Mouse (Mus musculus) limb, embryonic 10.5 days (tissue): ENCODE measurements around the gene Twf2. TPM values are rescaled to one million over a fixed set of nuclear protein-coding genes. Genes with fewer than 3 reads are reported as not detected.
"Not testable (repeated sequence)": the region's sequence is repeated elsewhere in the genome, so short reads cannot be mapped to it uniquely, and the experiment has no call there.

Source experiments
- DNase-seq: peaks from one replicate; pipeline ENCODE4 v3.0.0-alpha.2; 2017; ENCODE audit warnings: low spot score
- H3K27ac ChIP-seq: fragments of 300-500 bp; sonication (generic); 2 replicates; pipeline ENCODE4 v1.5.1; 2016; ENCODE audit warnings: mild to moderate bottlenecking
- H3K27me3 ChIP-seq: fragments of 300-500 bp; sonication (generic); 2 replicates; pipeline ENCODE4 v1.6.1; 2016; ENCODE audit warnings: low read depth, mild to moderate bottlenecking; ENCODE audit not compliant: poor library complexity, severe bottlenecking
- H3K36me3 ChIP-seq: fragments of 300-500 bp; sonication (generic); 2 replicates; pipeline ENCODE4 v1.6.1; 2016; ENCODE audit warnings: mild to moderate bottlenecking, moderate library complexity
- H3K4me1 ChIP-seq: fragments of 300-500 bp; sonication (generic); 2 replicates; pipeline ENCODE4 v1.6.1; 2016
- H3K4me3 ChIP-seq: fragments of 300-500 bp; sonication (generic); 2 replicates; pipeline ENCODE4 v1.5.1; 2016; ENCODE audit warnings: mild to moderate bottlenecking, moderate library complexity
- H3K9me3 ChIP-seq: fragments of 300-500 bp; sonication (generic); replicated peaks from 2 replicates; pipeline ENCODE4 v1.6.1; 2016; ENCODE audit warnings: mild to moderate bottlenecking
- WGBS: fragments of 180-500 bp; shearing (Covaris S2); methylation state at CpG from one replicate; pipeline ENCODE4 v1.1.7; 2016; 5-methylcytosine and 5-hydroxymethylcytosine counted together
- polyA plus RNA-seq: library from polyadenylated mRNA; unstranded; fragments of >200 nt; fragmentation: Nextera tagmentation; extraction: Ambion mirVana; gene quantifications from 2 replicates; pipeline ENCODE4 v1.2.1, GENCODE M21; 2016

The Twf2 gene
- polyA plus RNA-seq, 1 experiment from 2014 or later: 76.6 TPM

DNA sequence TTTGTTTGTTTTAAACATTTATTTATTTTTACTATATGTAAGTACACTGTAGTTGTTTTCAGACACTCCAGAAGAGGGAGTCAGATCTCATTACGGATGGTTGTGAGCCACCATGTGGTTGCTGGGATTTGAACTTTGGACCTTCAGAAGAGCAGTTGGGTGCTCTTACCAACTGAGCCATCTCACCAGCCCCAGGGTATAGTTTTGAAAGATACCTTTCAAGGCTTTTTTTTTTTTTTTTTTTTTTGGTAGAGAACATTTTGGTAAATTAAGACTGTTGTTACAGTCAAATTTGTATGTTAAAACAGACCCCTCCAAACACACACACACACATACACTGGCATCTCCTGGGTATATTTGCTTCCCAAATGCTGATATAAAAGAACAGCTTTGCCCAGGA lies 33.9 kb upstream of the Twf2 start:
- not testable (repeated sequence) for H3K27ac ChIP-seq, H3K36me3 ChIP-seq, H3K4me3 ChIP-seq, H3K27me3 ChIP-seq, H3K9me3 ChIP-seq, DNase-seq
- H3K4me1 ChIP-seq: peaks cover 28% of the 10 kb centered on the region
- WGBS: 75% methylated on average over 1 of the region's 1 CpGs

DNA sequence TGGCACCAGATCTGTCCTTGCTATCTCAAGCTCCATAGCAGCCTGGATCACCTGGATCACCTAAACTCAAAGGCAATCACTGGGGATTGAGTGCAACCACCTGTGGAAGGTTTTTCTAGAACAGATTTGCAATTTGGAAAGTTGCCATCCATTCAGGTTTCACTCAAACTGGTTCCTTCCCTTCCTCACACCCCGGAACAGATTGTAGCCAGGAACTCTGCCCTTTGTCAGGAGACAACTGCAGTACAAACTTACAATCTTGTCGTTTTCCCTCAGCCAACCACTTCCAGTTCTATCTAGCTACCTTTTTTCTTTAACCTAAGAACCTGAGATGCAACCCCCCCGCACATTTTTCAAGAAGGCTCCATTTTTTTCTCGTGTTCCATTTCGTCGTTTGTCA lies 33.0 kb upstream of the Twf2 start:
- 32% methylated on average over 6 of the region's 6 CpGs for WGBS
- DNase-seq: no peak
- no peaks in the 10 kb centered on the region for H3K9me3 ChIP-seq
- H3K4me3 ChIP-seq: peak overlapping the region; percentile 94
- peaks cover 34% of the 10 kb centered on the region for H3K4me1 ChIP-seq
- H3K36me3 ChIP-seq: peaks cover 7% of the 10 kb centered on the region; the same call in 1 of the 2 replicates
- H3K27ac ChIP-seq: no peak overlapping the region; the same call in 1 of the 2 replicates
- H3K27me3 ChIP-seq: no peaks in the 10 kb centered on the region

DNA sequence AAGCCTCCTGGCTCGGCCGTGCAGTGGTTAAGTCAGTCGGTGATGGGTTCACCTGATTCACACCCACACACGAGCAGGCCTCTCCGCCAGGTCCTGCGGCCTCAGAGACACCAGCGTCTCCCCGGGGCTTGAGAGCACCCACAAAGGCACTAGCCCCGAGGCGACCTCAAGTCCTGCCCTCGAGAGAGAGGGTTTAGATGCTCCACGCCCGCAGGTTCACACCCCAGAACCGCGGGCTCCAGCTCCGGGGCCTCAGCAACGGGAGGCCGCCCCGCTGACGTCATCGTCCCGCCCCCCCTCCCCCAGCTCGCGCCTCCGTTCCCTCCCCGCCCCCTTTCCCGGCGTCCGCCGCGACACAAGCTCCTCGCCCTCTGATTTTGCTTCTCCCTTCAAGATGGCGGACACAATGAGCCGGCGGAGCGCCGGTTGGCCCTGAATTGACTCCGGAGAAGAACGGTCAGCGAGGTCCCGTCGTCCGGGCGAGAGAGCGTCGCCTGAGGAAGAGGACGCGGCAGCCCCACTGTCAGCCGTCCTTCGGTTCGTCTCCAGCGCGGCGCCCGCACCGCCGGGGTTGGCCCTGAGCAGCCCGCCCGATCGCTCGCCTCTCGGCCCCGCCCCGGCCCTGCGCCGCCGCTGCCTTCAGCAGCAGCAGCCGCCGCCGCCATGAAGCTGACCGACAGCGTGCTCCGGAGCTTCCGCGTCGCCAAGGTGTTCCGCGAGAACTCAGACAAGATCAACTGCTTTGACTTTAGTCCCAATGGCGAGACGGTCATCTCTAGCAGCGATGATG lies 32.2 kb upstream of the Twf2 start, which contains the start of gene Wdr82:
Wdr82 (plus strand) TSS at position 373 of the 790 bp plus-strand sequence.
- under 1% methylated on average over 81 of the region's 81 CpGs for WGBS

DNA sequence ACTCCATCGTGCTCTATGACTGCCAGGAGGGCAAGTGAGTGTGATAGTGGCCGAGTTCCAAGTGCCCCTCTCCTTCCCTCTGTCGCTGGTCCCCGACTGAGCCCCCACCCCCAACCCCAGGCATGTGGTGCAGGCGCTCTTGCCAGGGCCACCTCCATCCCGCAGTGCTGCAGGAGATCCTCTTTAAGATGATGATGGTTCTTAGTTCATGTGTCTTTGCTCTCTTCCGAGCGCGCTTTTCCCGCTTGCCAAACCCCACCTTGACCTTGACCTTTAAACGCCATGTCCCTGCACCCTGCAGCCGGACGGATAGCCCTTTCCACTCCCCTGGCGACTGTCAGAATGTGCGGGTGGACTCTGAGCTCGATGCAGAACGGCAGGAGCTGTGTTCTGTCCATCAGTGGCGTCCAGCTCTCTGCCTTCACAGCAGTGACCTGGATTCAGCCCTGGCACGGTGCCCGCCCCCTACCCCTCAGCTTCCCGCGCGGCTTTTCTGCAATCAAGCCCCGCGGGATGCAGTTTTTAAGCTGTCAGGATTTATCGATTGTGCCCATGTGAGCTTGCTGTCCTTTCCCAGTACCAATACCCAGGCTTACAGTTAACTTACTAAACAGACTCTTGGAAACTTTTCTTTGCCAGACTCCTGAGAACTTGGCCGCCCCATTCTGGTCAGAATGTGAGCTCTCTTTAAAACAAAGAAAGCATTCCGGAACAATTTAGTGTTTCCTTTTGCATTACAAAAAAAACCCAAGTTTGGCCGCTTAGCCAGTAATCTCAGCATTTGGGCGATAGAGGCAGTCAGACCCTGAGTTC lies 31.4 kb upstream of the Twf2 start:
- H3K27ac ChIP-seq: peak overlapping the region; percentile 97
- H3K4me3 ChIP-seq: peak overlapping the region; percentile 94
- no peaks in the 10 kb centered on the region for H3K9me3 ChIP-seq
- peaks cover 14% of the 10 kb centered on the region for H3K36me3 ChIP-seq
- DNase-seq: peak; percentile 70
- H3K4me1 ChIP-seq: peaks cover 51% of the 10 kb centered on the region
- 1% methylated on average over 30 of the region's 30 CpGs for WGBS
- no peaks in the 10 kb centered on the region for H3K27me3 ChIP-seq

More for the DNA sequence above, 32.2 kb upstream of the Twf2 start, which contains the start of gene Wdr82:
- peak; percentile 96 for DNase-seq
- H3K4me3 ChIP-seq: peak within 1 kb of the TSS; percentile 94
- H3K4me1 ChIP-seq: peaks cover 43% of the 10 kb centered on the region
- H3K27ac ChIP-seq: peak within 1 kb of the TSS; percentile 97
- no peaks in the 10 kb centered on the region for H3K27me3 ChIP-seq
- no peaks in the 10 kb centered on the region for H3K9me3 ChIP-seq
- peaks cover 7% of the 10 kb centered on the region; the same call in 1 of the 2 replicates for H3K36me3 ChIP-seq

DNA sequence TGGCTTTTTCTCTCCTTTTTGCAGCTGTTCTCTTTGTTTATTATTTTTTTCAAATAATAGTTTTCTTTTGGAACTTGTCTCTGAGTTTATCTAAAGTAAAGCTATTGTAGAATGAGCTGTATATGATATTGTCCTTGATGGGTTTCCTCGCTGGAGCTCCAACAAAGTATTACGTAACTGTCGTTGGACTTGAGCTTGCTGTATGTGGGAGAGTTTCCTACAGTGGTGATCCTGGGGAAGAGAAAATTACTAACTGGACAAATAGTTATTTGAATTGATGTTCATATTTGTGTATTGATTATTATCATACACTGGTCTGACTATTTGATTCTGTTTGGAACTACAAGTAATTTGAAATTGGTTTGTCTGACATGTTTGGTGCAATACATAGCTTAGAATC lies 30.4 kb upstream of the Twf2 start:
- H3K4me3 ChIP-seq: peak overlapping the region; percentile 94
- no peak for DNase-seq
- H3K4me1 ChIP-seq: peaks cover 58% of the 10 kb centered on the region
- no peaks in the 10 kb centered on the region for H3K9me3 ChIP-seq
- no peaks in the 10 kb centered on the region for H3K27me3 ChIP-seq
- 64% methylated on average over 3 of the region's 3 CpGs for WGBS
- peaks cover 24% of the 10 kb centered on the region for H3K36me3 ChIP-seq
- peak overlapping the region; percentile 97; the same call in 1 of the 2 replicates for H3K27ac ChIP-seq

DNA sequence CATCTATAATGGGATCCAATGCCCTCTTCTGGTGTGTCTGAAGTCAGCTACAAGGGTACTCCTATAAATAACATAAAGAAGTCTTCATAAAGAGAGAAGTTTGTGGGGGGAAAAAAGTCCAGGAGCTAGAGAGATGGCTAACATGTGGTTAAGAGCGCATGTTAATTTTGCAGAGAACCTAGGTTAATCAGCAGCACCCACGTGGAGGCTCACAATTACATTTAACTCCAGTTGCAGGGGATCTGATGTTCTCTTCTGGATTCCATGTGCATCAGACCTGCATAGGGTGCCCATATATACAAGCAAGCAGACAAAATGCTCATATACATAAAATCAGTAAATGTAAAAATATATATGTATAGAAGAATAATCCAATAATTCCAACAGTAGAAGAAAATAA lies 29.5 kb upstream of the Twf2 start:
- no peak overlapping the region for H3K27ac ChIP-seq
- WGBS: 82% methylated on average over 2 of the region's 2 CpGs

DNA sequence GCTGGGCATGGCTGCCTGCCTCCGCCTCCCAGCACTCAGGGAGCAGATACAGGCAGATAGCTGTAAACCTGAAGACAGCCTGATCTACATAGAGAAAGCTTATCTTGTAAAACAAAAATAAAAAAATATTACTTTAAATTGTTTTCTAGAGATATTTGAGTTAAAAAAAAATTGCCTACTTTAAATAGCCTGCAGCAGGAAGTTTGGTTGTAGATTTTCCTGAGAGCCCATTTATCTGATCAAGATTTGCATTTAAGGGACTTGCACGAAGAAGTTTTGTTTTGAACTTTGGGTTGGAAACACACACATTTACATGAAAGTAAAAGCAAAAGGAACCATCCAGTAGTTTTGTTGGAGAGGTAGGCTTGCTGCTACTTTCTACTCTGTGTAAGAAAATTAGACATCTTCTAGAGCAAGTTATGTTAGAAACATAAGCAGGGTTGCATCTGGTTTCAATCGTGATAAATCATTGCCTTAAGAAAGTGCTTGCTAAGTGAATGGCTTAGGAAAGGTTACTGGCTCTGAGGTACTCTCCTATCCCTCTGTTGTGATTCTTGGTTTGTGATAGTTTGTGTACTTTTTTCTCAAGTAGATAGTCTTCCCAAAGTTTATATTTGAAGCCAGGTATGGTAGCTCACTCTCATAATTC lies 27.2 kb upstream of the Twf2 start:
- 85% methylated on average over 3 of the region's 3 CpGs for WGBS
- no peak overlapping the region for H3K4me3 ChIP-seq
- peaks cover 54% of the 10 kb centered on the region for H3K36me3 ChIP-seq
- H3K27me3 ChIP-seq: no peaks in the 10 kb centered on the region
- no peak for DNase-seq
- no peaks in the 10 kb centered on the region for H3K9me3 ChIP-seq
- no peak overlapping the region for H3K27ac ChIP-seq
- peaks cover 48% of the 10 kb centered on the region for H3K4me1 ChIP-seq

More for the DNA sequence above, 29.5 kb upstream of the Twf2 start:
- peaks cover 31% of the 10 kb centered on the region for H3K36me3 ChIP-seq
- H3K9me3 ChIP-seq: no peaks in the 10 kb centered on the region
- H3K4me1 ChIP-seq: peaks cover 55% of the 10 kb centered on the region
- no peaks in the 10 kb centered on the region for H3K27me3 ChIP-seq
- no peak for DNase-seq
- H3K4me3 ChIP-seq: peak overlapping the region; percentile 94; the same call in 1 of the 2 replicates

DNA sequence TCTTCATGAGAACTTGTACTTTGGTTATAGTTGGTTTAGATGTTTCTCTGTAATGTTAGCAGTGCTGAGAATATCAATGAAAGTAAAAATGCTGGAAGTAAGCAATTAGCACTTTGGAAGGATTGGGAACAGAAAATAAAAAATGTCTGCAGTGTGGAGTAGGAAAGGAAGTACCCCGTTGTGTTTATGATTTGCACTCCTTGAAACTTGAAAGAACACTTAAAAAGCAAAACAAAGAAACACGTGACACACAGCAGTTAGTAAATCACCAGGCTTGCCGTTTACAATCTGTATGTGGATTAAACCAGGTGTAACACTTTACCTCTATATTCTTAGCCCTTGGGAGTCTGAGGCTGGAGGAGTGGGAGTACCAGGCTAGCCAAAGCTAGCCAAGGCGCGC lies 26.1 kb upstream of the Twf2 start:
- DNase-seq: no peak
- 71% methylated on average over 5 of the region's 5 CpGs for WGBS
- Histone ChIP-seq H3K27me3 (no peaks in the 10 kb centered on the region), H3K4me1 (peaks cover 48% of the 10 kb centered on the region), H3K36me3 (peaks cover 65% of the 10 kb centered on the region), H3K9me3 (no peaks in the 10 kb centered on the region), H3K27ac (no peak overlapping the region), H3K4me3 (no peak overlapping the region)

DNA sequence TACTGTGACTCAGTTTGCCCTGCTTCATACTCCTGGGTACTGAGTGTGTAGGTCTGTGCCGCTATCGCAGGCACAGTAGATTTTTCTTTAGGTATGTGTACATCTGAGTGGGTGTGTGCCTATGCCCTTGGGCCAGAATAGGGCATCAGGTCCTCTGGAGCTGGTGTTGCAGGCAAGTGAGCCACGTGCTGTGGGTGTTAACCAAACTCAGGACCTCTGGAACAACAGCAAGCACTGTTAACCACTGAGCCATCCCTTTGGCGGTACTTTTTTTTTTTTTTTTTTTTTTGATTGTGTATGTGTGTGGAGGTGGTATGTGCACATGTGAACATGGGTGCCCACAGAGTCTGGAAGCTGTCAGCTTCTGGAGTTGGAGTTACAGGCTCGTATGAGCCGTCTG lies 25.1 kb upstream of the Twf2 start:
- Histone ChIP-seq H3K4me3 (no peak overlapping the region), H3K27me3 (no peaks in the 10 kb centered on the region), H3K27ac (no peak overlapping the region), H3K36me3 (peaks cover 76% of the 10 kb centered on the region), H3K9me3 (no peaks in the 10 kb centered on the region), H3K4me1 (peaks cover 43% of the 10 kb centered on the region)
- no peak for DNase-seq
- WGBS: 95% methylated on average over 6 of the region's 6 CpGs

DNA sequence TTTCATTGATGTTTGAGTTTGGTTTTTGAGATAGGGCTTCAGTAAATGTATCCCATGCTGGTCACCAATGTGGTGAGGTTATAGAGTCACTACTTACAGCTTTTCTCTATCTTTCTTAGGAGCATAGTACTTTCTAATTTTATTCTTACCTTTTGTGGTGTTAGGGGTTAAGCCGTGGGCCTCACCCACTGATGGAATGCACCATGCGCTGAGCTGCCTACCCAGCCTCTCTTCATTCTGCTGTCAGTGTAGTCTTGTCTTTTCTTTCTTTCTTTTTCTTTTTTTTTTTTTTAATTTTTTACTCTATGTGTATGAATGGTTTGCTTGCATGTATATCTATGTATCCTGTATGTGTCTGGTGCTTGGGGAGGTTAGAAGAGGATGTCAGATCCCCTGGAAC lies 23.5 kb upstream of the Twf2 start:
- 98% methylated on average over 2 of the region's 2 CpGs for WGBS
- H3K9me3 ChIP-seq: no peaks in the 10 kb centered on the region
- H3K4me1 ChIP-seq: peaks cover 28% of the 10 kb centered on the region
- peaks cover 85% of the 10 kb centered on the region for H3K36me3 ChIP-seq
- no peak for DNase-seq
- H3K27me3 ChIP-seq: no peaks in the 10 kb centered on the region
- no peak overlapping the region for H3K27ac ChIP-seq
- H3K4me3 ChIP-seq: no peak overlapping the region

DNA sequence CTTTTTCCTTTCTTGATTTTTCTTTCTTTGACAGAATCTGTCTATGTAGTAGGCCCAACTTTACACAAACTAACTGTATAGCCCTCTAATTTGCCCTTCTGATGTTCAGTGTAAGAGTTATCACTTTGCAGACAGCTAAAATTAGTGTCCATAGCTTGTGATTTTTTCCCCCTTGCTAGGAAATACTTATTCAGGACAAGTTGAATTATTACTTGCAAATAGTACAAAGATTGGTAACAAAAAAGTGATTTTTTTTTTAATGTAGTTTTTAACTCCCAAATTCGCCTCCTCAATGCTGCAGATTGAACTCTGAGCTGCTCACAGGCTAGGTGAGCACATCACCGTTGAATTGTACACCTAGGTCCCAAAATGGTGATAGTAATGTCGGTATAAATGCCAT lies 22.9 kb upstream of the Twf2 start:
- H3K4me1 ChIP-seq: peaks cover 24% of the 10 kb centered on the region
- no peak overlapping the region for H3K27ac ChIP-seq
- no peaks in the 10 kb centered on the region for H3K27me3 ChIP-seq
- H3K4me3 ChIP-seq: no peak overlapping the region
- DNase-seq: no peak
- H3K36me3 ChIP-seq: peaks cover 90% of the 10 kb centered on the region
- 95% methylated on average over 3 of the region's 3 CpGs for WGBS
- H3K9me3 ChIP-seq: no peaks in the 10 kb centered on the region

DNA sequence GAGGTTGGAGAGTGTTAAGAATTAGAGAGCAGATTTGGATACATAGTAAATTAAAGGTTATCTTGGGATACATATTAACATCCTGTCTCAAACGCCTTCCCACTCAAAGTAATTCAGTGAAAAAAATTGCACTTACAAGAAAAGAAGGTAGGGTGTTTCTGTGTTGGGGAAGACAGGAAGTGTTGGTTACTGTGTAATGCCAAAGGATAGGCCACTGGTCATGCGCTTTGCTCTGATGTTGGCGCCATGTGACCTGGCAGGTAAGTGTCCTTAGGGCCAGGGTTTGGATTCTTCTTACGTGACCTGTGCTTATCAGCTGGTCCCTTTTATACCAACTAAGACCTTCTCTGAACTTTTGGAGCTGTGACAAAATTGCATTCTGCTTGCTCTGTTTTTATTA lies 20.8 kb upstream of the Twf2 start:
- 95% methylated on average over 4 of the region's 4 CpGs for WGBS
- peaks cover 99% of the 10 kb centered on the region for H3K36me3 ChIP-seq

More for the DNA sequence above, 20.8 kb upstream of the Twf2 start:
- no peaks in the 10 kb centered on the region for H3K27me3 ChIP-seq
- no peak for DNase-seq
- no peak overlapping the region for H3K27ac ChIP-seq
- H3K9me3 ChIP-seq: no peaks in the 10 kb centered on the region
- no peak overlapping the region for H3K4me3 ChIP-seq
- peaks cover 3% of the 10 kb centered on the region for H3K4me1 ChIP-seq
